Mouse (Mus musculus): ENCODE results near the gene Amh.
A peak's percentile ranks its signal among the peaks of the same experiment; 100 is the strongest.

Amh gene

GRCm38 (mm10) chr10:80785963-80786362, 19.1 kb upstream of the Amh start:
- no peak for DNase-seq (ENCODE audit: low spot score)

- no peak for DNase-seq (ENCODE audit: low spot score)
Observed at GRCm38 (mm10) chr10:80787517-80787916, 17.5 kb upstream of the Amh start.

GRCm38 (mm10) chr10:80790761-80791404, 14.2 kb upstream of the Amh start:
- DNase-seq (ENCODE audit: low spot score) = no peak

GRCm38 (mm10) chr10:80791476-80792174, 13.4 kb upstream of the Amh start:
- no peak for DNase-seq (ENCODE audit: low spot score)

GRCm38 (mm10) chr10:80792175-80793032, 12.6 kb upstream of the Amh start:
- no peak for DNase-seq (ENCODE audit: low spot score)

- DNase-seq (ENCODE audit: low spot score) = no peak
Observed at GRCm38 (mm10) chr10:80793033-80793784, 11.8 kb upstream of the Amh start.

- no peak for DNase-seq (ENCODE audit: low spot score)
Observed at GRCm38 (mm10) chr10:80793803-80794202, 11.2 kb upstream of the Amh start.

GRCm38 (mm10) chr10:80794750-80795149, 10.3 kb upstream of the Amh start:
- DNase-seq (ENCODE audit: low spot score) = no peak

GRCm38 (mm10) chr10:80796307-80796848, 8.7 kb upstream of the Amh start:
- no peak for DNase-seq (ENCODE audit: low spot score)

GRCm38 (mm10) chr10:80797186-80798149, 7.6 kb upstream of the Amh start:
- DNase-seq (ENCODE audit: low spot score) = peak; percentile 82

GRCm38 (mm10) chr10:80798150-80799006, 6.7 kb upstream of the Amh start, which contains the start of the genes Sf3a2 and Plekhj1:
TSS of gene Sf3a2 (plus strand) at chr10:80798198.
TSS of gene Plekhj1 (minus strand) at chr10:80798626.
- DNase-seq (ENCODE audit: low spot score) = peak; percentile 99

GRCm38 (mm10) chr10:80799070-80799566, 5.9 kb upstream of the Amh start:
- DNase-seq (ENCODE audit: low spot score) = peak; percentile 29

GRCm38 (mm10) chr10:80802204-80802912, 2.7 kb upstream of the Amh start:
- DNase-seq (ENCODE audit: low spot score) = no peak

- no peak for DNase-seq (ENCODE audit: low spot score)
Observed at GRCm38 (mm10) chr10:80802996-80803395, 2.0 kb upstream of the Amh start.

- no peak for DNase-seq (ENCODE audit: low spot score)
Observed at GRCm38 (mm10) chr10:80804340-80804739, 703 bp upstream of the Amh start.

- DNase-seq (ENCODE audit: low spot score) = no peak
Observed at GRCm38 (mm10) chr10:80805322-80805721, 279 bp downstream of the Amh start.

GRCm38 (mm10) chr10:80805925-80806324, 882 bp downstream of the Amh start:
- peak; percentile 52 for DNase-seq (ENCODE audit: low spot score)

- DNase-seq (ENCODE audit: low spot score) = no peak
Observed at GRCm38 (mm10) chr10:80806341-80807056, 1.5 kb downstream of the Amh start.

Measured in embryo, embryonic 10 days (tissue).